Mouse (Mus musculus): ENCODE results near the gene Kdm5c. TPM values are rescaled to one million over a fixed set of nuclear protein-coding genes. Genes with fewer than 3 reads are reported as not detected.
A peak's percentile ranks its signal among the peaks of the same experiment; 100 is the strongest.
"Not testable (repeated sequence)": the region's sequence is repeated elsewhere in the genome, so short reads cannot be mapped to it uniquely, and the experiment has no call there.

Gene Kdm5c
- total RNA-seq, 2 experiments from 2014 or later = 41.9 to 70.5 TPM

GRCm38 (mm10) chrX:152287026-152287425, 54.2 kb downstream of the Kdm5c start:
- not testable (repeated sequence) for DNase-seq

GRCm38 (mm10) chrX:152306224-152306623, 73.4 kb downstream of the Kdm5c start:
- DNase-seq = no peak

GRCm38 (mm10) chrX:152307371-152307770, 74.6 kb downstream of the Kdm5c start:
- DNase-seq = no peak

- DNase-seq = peak; percentile 66
Measured at GRCm38 (mm10) chrX:152307942-152308341, 75.1 kb downstream of the Kdm5c start.

GRCm38 (mm10) chrX:152320535-152320934, 87.7 kb downstream of the Kdm5c start:
- DNase-seq = no peak

DNA sequence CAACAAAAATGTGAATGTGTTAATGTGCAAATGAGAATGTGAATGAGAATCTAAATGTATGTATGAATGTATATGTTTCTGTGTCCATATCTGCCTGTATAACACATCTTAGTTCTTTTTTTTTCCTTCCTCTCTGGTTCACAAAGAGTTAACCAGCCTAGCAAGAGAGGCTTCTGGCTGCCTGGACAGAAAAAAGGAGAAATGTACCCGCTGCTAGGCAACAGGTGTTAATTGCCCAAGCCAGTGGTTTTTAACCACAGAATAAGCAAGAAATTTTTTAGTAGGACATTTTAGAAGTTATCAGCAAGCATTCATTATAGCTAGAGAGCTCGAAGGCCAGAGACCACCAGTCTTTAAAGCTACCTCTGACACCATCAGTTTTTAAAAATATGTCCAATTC, 90.0 kb downstream of the Kdm5c start:
- no peak for DNase-seq

DNA sequence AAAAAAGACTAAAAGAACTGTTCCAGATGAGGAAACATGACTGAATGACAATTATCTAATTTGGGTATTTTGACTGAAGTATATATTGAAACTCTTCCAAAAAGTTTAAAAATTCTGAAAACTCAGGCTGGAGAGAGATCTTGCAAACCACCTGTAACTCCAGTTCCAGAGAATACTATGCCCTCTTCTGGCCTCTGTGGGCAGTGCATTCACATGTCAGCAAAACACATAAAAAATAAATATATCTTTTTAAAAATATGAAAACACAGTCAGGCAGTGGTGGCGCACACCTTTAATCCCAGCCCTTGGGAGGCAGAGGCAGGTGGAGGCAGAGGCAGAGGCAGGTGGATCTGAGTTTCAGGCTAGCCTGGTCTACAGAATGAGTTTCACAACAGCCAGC, 90.8 kb downstream of the Kdm5c start:
- DNase-seq = no peak

Other genes starting within 250 kb of the Kdm5c start
- 100 to 1,000 TPM; 151 to 152 TPM for gene Hsd17b10, start 231.2 kb upstream of the Kdm5c start, total RNA-seq (2021)
- 1 to 10 TPM in 1 of 2 experiments, under 1 TPM in 1; 0.60 to 1.1 TPM for gene Ribc1, start 216.7 kb upstream of the Kdm5c start, total RNA-seq (2021)
- 10 to 100 TPM; 50.1 to 51.2 TPM for gene Smc1a, start 216.6 kb upstream of the Kdm5c start, total RNA-seq (2021)
- gene Iqsec2, start 88.8 kb upstream of the Kdm5c start, total RNA-seq (2021) = 10 to 100 TPM; 57.9 to 59.3 TPM
- 1 to 10 TPM; 3.0 to 3.5 TPM for gene Kantr, start 94.5 kb downstream of the Kdm5c start, total RNA-seq (2021)
- gene Tspyl2, start 109.4 kb downstream of the Kdm5c start, total RNA-seq (2021) = 10 to 100 TPM; 13.5 to 14.6 TPM
- 1 to 10 TPM; 3.4 to 3.9 TPM for gene Gpr173, start 135.7 kb downstream of the Kdm5c start, total RNA-seq (2021)